Mouse (Mus musculus) hindlimb bud, embryonic 11.5 days (tissue): ENCODE measurements around the gene Sf3b2.
A peak's percentile ranks its signal among the peaks of the same experiment; 100 is the strongest.
"Not testable (repeated sequence)": the region's sequence is repeated elsewhere in the genome, so short reads cannot be mapped to it uniquely, and the experiment has no call there.

Source experiments
- DNase-seq: peaks from one replicate; pipeline ENCODE4 v3.0.0-alpha.2; 2012; ENCODE audit warnings: low read depth, low spot score; ENCODE audit errors: extremely low spot score

The Sf3b2 gene

GRCm38 (mm10) chr19:5273916-5274315 lies 21.3 kb downstream of the Sf3b2 start:
- no peak for DNase-seq

DNA sequence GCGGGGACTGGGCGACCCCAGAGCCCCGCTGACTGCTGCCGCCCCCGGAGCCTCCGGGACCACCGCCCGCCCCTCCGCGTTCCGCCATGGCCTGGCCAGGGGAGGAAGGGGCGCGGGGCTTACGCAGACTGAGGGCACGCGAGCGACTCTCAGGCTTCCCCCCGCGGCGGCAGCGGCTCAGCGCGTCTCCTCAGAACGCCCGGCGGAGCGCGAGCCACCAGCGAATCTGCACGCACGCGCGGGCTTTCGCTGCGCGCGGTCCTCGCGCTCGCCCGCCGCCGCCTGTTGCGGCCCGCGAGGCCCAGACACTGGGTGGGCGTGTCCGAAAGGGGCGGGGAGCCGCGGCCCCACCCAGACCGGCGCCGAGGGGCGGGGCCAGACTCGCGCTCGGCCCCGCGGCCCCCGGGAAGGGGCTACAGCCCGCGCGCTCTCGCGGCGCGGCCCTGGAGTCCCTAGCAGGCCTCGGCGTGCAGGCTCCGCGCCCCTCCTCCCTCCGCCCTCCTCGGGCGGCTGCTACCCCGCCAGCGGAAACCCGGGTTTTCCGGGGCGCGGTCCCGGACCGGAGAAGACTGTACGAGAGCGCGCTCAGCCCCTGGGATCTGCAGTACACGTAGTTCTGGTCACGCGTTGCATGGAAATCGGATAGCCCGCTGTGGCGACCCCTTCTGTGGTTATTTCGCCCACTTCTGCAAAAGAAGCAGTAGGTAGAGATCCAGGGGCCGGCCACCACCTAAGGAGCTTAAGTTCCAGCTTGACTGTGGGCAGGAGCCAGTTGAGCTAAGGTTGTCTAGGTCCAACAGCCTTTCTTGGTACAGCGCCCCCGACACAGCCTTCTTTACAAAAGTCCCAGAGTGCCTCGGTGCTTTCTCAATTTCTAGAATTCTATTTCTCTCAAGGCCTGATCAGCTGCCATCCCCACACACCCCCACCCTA lies 22.2 kb downstream of the Sf3b2 start, which contains the start of gene Pacs1:
Pacs1 (minus strand) TSS at position 319 of the 933 bp plus-strand sequence.
- DNase-seq, result peak; percentile 47

GRCm38 (mm10) chr19:5272326-5272795 lies 22.9 kb downstream of the Sf3b2 start:
- DNase-seq, result no peak

DNA sequence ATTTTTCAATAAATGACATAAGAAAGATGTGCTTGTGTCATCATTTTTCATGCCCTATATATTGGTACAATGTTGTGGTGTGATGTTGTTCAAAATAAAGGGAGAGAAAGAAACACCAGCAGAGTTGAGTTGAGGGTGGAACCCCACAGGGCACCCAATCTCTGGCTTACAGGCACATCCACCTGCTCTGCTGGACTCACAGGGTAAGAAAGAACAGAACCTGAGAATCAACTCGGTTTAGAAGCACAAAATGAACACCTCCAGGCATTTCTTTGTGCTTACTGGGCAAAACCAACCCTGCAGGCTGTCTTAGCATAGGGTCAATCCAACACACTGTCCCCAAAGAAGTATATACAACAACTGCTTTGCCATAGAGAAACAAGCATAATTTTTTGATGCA lies 23.8 kb downstream of the Sf3b2 start:
- DNase-seq, result no peak

DNA sequence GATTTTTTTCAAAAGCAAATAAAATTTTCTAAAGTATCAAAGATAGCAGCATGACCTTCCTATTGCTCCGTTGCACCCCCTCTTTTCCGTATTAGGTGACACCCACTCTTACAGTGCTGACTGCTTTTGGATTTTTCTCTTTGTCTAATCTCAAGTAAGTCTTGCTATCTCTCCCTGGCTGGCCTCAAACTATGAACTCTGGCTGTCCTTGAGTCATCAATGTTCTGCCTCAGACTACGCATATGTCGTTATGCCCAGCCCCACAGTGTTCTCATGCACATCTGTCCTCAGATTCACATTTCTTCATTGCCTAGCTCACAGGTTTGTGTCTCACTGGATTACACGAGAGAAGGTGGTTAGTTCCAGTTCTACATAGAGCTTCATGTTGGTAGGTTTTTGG lies 25.9 kb downstream of the Sf3b2 start:
- DNase-seq, result no peak

GRCm38 (mm10) chr19:5268875-5269274 lies 26.4 kb downstream of the Sf3b2 start:
- DNase-seq, result no peak

- DNase-seq, result no peak
Observed at GRCm38 (mm10) chr19:5268017-5268416, 27.2 kb downstream of the Sf3b2 start.

DNA sequence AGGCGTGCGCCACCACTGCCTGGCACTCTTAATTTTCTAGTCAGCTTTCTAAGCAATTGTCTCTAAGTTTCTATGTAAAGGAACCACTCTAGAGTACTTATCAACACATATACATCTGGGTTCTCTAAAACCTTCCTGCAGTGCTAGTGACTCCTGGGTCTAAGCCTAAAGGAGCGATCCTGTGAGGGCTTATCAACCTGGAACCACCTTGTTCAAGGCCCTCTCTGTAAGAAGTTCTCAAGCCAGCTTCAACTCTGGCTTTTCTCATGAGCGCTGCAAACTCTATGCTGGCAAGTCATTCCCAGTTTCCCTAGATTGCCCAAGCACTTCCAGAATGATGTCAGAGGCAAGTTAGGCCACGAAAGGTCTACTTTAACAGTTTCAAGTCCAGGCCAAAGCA lies 28.2 kb downstream of the Sf3b2 start:
- DNase-seq, result no peak

GRCm38 (mm10) chr19:5257140-5257539 lies 38.1 kb downstream of the Sf3b2 start:
- DNase-seq, result no peak

GRCm38 (mm10) chr19:5236981-5237380 lies 58.3 kb downstream of the Sf3b2 start:
- DNase-seq, result not testable (repeated sequence)

GRCm38 (mm10) chr19:5232696-5233095 lies 62.6 kb downstream of the Sf3b2 start:
- DNase-seq, result no peak

- no peak for DNase-seq
Observed at GRCm38 (mm10) chr19:5230110-5230509, 65.1 kb downstream of the Sf3b2 start.

GRCm38 (mm10) chr19:5224624-5225023 lies 70.6 kb downstream of the Sf3b2 start:
- no peak for DNase-seq

GRCm38 (mm10) chr19:5224077-5224476 lies 71.2 kb downstream of the Sf3b2 start:
- DNase-seq, result no peak
